Mouse (Mus musculus) embryo, embryonic 10.5 days (tissue): ENCODE data around the gene Sipa1l1.
"Not testable (repeated sequence)": the region's sequence is repeated elsewhere in the genome, so short reads cannot be mapped to it uniquely, and the experiment has no call there.

Experiments
- DNase-seq: peaks from one replicate; pipeline ENCODE4 v3.0.0-alpha.2; 2015; ENCODE audit warnings: low spot score

Sipa1l1 gene

GRCm38 (mm10) chr12:82476580-82476979, 307.5 kb downstream of the Sipa1l1 start:
- DNase-seq, result no peak

- peak; percentile 26 for DNase-seq
Observed at GRCm38 (mm10) chr12:82477826-82478225, 308.7 kb downstream of the Sipa1l1 start.

- peak; percentile 53 for DNase-seq
Observed at GRCm38 (mm10) chr12:82478256-82478655, 309.1 kb downstream of the Sipa1l1 start.

- no peak for DNase-seq
Observed at GRCm38 (mm10) chr12:82479393-82479792, 310.3 kb downstream of the Sipa1l1 start.

GRCm38 (mm10) chr12:82480425-82480824, 311.3 kb downstream of the Sipa1l1 start:
- not testable (repeated sequence) for DNase-seq

GRCm38 (mm10) chr12:82485466-82485865, 316.3 kb downstream of the Sipa1l1 start:
- DNase-seq, result no peak

GRCm38 (mm10) chr12:82486829-82487560, 317.9 kb downstream of the Sipa1l1 start:
- DNase-seq, result peak; percentile 29

- peak; percentile 53 for DNase-seq
Observed at GRCm38 (mm10) chr12:82489093-82489492, 320.0 kb downstream of the Sipa1l1 start.

- DNase-seq, result no peak
Observed at GRCm38 (mm10) chr12:82489621-82490020, 320.5 kb downstream of the Sipa1l1 start.

GRCm38 (mm10) chr12:82492456-82492855, 323.3 kb downstream of the Sipa1l1 start:
- DNase-seq, result no peak

GRCm38 (mm10) chr12:82493260-82493659, 324.1 kb downstream of the Sipa1l1 start:
- not testable (repeated sequence) for DNase-seq

GRCm38 (mm10) chr12:82495936-82496335, 326.8 kb downstream of the Sipa1l1 start:
- no peak for DNase-seq

- DNase-seq, result peak; percentile 85
Observed at GRCm38 (mm10) chr12:82497866-82498631, 328.9 kb downstream of the Sipa1l1 start.

- no peak for DNase-seq
Observed at GRCm38 (mm10) chr12:82498701-82499100, 329.6 kb downstream of the Sipa1l1 start.

GRCm38 (mm10) chr12:82499731-82500130, 330.6 kb downstream of the Sipa1l1 start:
- no peak for DNase-seq
